Mouse (Mus musculus): ENCODE results near the gene Mdk.
A peak's percentile ranks its signal among the peaks of the same experiment; 100 is the strongest.

Mdk gene

DNA sequence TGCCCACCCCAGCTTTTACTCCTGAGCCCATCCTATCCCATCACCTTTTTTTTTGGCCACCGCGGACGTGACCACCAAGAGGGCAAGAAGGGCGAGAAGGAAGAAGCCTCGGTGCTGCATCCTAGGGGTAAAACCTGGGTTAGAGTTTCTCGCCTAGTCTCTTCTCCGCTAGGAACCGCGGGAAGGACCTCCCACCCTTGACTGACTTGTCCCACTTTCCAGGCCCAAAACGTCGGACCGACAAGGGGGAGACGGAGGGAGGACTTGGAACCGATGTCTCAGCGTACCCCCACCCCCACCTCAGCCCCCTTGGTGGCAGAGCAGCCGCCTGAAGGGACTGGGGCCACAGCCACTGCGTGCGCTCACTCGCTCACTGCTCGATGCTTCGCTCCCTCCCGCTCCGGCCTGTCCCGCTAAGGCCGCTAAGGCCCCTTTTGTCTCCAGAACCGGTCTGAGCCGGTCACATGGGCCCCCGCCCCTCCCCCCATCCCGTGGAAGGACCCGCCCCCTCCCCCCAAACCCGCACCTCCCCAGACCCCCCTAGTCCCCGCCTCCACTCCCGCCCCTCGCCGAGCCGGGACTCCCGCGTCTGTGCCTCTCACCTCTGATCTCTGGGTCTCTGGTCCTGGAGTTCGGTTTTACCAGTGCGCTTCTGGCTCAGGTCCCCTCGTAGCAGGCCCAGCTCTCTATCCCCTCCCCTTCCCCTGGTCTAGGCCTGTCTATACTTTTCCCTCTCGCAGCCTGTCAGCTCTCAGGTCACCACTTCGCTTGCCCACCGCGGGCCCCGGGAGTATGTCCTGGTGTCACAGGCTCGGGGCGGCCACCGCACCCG is 553 bp downstream of the Mdk start:
- DNase-seq, result no peak

DNA sequence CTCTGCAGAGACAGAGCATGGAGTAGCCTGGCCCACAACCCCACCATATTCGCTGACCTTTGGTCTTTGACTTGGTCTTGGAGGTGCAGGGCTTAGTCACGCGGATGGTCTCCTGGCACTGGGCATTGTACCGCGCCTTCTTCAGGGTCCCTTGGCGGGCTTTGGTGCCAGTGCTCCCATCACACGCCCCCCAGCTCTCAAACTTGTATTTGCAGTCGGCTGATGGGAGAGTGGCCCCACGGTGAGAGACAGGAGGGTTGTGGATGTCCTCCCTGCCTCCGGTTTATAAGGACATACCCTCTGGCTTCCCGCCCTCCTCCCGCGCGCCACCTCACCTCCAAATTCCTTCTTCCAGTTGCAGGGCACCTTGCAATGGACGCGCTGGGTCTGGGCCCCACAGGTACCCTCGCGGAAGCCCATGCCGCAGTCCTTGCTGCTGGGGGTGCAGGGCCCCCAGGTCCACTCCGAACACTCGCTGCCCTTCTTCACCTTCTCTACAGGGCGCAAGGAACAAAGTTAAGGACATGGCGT is 1.3 kb downstream of the Mdk start:
- DNase-seq, result no peak

DNA sequence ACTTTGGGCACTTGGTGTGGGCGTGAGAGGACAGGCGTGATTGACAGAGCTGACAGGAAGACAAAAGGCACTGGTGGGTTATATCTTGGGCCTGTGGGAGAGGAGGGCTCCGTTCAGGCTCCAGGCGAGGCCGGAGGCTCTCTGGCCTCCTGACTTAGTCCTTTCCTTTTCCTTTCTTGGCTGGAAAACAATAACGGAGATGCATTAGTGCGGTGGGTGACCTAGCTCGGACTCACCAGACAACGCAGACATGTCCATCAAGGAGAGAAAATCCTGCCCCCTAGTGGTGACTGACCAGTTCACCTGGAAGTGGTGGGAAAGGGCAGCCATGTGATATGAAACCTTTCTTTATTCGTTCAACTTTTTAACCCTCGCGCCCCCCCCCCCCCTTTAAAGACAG is 2.2 kb downstream of the Mdk start:
- peak; percentile 62 for DNase-seq

DNA sequence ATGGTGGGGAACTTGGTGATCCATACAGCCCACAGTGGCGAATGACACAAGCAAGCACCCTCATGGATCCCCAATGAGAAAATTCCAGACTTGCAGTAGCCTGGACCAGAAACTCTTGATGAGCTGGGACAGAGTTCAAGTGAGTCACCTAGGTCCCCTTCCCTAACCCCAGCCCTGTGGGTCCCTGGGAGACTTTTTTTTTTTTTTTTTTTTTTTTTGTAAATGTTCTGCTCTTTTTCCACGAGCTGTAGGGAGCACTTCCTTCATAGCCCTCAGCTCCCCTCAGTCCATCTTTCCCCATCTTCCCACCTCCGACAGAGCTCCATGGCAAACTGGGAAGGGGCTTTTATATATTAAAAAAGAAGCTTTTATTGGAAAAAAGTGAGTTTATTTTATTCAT is 2.6 kb downstream of the Mdk start:
- DNase-seq, result no peak

DNA sequence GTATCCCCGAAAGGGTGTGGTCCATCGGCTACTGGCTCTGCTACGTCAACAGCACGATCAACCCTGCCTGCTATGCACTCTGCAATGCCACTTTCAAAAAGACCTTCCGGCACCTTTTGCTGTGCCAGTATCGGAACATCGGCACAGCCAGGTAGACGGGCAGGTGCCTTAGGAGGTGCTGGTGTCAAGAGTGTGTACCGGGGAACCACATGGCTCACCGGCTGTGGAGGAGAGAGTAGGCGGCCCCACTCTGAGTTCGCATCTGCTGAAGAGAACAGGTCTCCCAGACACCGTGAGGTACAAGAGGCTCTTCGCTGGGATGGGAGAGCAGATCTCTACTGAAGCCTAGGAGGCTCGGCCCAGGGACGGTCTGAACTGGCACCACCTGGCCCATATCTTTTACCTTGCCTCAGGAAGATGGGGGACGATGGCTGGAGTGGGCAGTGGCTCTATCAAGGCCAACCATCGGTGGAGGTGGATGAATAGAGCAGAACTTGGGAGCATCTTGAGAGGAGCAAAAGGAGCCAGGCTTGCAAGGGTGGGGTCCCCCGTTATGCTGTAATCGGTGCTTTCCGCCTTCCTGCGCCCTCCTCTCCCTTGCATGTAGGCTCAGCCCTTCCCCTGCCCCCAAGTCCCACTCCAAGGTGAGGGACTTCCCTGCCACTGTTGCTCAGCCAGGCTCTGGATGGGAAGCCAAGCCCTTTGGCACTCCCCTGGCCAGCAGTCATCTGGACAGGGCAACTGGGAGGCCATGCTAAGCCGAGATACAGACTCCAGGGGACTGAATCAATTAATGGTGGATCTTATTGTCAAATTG is 3.4 kb downstream of the Mdk start:
- DNase-seq, result no peak

- DNase-seq, result peak; percentile 87 to 88
Measured at GRCm38 (mm10) chr2:91927826-91928533, 4.1 kb downstream of the Mdk start.

DNA sequence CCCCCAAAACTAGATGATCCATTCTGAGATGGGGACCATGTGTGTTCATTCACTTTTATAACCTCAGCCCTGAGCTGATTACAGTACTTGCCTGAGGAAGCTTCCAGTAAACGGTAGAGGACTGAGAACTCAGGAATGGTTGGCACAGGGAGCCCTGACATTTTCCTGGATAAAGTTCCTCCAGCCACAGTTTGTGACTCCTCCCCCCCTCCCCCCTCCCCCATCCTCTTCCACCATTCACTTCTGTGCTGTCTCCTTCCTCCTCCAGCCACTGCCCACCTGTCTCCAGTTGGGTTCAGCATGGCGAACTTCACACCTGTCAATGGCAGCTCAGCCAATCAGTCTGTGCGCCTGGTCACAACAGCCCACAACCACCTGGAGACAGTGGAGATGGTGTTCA is 5.1 kb downstream of the Mdk start, which contains the start of gene Chrm4:
Chrm4 (plus strand) TSS at position 301 of the 400 bp plus-strand sequence.
- no peak for DNase-seq

- no peak for DNase-seq
Measured at GRCm38 (mm10) chr2:91925442-91925841, 6.7 kb downstream of the Mdk start.

- DNase-seq, result no peak
Measured at GRCm38 (mm10) chr2:91924726-91925125, 7.4 kb downstream of the Mdk start.

DNA sequence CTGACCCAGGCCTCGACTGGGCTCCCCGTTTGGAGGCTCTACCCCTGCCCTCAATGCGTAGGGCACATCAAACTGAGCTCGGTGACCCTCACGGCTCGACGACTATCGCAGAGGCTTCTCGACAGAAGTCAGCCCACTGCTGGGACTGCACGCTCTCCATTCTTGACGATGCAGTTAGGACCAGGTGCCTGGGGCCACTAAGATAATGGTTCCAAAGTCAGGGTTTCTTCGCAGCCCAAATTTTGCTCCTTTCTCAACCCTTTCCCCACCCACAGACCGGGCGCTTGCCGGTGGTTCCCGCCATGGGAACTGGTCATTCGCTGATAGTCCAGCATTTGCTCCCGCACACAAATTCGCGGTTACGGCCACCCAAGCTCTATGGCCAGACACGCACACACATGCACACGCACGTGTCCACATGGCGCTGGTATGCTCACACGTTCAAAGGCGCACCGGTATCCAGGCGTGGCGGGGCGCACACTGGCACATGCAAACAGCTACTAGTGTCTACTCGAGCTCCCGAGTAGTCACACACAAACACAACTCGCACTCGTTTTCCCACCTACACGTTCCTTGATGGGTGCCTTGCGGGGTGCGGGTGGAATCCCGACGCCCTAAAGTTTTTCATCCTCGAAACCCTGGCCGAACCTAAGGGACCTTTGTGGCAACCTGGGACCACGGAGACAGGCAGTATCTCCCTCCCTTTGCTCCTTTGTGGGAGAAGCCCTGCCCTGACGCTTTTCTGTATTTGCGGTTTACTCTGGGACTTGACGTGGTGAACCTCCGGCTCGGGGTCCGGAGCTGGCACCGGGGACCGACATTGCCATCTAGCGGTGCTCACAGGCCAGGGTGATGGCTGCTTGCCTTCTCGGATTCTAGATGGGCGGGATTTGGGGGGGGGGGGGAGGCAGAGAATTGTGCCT is 8.4 kb downstream of the Mdk start:
- DNase-seq, result peak; percentile 73

DNA sequence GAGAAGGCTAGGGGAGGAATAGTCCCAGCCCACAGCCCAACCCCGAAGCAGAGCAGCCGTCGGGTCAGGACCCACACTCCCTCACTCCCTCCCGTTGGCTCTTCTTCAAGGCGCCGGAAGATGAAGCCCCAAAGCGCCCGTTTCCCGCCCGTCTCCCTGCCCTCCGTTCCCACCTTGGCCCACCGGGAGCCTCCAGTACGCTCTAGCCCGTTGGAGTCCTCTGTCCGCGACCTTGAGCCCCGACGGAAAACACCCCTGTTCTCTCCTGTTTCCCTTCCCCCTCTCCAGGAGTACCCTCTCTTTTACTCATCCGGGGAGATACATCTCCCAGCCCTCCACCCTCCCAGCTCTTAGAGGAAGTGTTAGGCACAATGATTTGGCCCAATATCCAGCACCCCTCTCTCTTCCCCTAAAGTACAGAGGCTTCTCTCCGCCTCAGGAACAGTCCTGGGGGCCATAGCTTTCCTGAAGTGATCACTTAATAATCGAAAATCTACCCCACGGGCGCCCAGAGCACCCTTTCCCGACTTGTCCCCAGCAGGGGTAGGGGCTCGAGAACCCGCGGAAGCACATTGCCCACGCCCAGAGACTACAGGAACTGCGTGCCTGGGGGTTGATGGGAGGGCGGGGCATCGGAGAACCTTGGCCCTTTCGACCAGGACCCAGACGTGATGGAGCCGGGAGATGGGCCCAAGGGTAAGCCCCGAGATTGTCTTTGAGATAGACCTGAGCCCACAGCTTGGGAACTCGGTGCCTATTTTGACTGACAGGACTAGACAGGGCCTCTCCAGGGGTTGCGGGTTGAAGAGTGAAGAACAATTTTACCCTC is 9.3 kb downstream of the Mdk start:
- peak in 1 of 2 experiments; percentile 27 for DNase-seq

DNA sequence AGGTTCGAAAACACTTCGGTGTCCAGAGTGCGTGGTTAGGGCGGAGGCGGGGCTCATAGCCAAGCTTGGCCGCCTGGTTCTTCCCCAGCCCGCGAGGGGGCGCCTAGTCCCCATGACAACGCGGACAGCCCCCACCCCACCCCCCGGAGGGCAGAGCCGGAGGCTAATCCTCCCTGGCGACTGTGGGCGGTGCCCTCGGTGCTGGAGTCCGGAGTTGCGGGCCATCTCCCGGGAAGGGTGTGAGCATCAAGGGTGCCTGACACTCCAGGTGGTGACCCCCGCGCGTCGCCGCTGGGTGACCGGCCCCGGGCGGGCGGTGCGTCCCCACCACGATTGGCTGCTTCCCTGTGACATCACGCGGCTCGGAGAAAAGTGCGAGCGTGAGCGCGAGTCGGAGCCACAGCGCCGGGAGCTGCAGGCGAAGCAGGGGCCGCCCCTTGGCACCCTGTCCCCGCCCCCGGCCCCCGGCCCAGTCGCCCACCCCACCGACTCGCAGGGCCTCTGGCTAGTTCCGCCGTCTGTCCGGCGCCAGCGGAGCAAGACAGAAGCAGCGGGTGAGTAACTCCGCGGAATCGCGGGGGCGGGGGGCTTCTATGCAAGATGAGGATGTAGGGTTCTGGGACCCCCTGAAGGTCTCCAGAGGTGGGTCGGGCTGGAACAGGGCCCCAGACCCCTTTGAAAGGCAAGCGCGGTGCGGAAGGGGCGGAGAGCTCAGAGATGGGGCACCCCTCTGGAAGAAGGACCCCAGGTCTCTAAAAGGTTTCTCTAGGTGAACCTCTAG is 10.1 kb downstream of the Mdk start:
- peak; percentile 67 for DNase-seq

GRCm38 (mm10) chr2:91921181-91921789 is 10.8 kb downstream of the Mdk start:
- peak; percentile 71 to 73 for DNase-seq

DNA sequence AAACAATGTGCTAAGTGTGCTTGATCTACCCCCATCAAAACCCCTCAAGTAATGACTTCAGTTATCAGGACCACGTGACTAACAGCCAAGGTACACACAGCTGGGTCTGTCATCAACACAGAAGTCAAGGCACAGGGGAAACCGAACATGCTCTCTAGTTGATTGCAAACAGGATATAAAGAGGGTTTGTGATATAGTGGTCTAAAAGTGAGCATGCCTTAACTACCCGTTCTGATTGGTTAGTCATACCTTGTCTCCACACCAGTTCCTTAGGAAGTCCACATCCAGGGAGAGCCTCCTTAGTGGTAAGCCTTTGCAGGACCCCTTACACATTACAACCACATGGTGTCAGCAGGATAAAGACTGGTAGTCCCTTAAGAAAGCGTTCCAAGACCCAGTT is 12.0 kb downstream of the Mdk start:
- DNase-seq, result no peak

DNA sequence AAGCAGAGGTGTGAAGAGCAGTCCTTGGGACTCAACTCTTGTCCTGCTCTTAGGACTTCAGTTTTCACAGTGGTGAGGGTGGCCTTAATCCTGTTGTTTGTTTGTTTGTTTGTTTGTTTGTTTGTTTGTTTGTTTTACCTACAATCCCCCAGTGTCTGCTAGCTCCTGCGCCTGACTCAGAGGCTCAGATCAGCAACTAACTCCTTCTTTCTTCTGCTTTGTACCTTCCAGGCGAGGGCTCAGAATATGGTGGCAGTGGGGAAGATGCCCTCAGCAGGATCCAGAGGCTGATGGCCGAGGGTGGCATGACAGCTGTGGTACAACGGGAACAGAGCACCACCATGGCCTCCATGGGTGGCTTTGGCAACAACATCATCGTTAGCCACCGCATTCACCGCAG is 15.0 kb downstream of the Mdk start:
- no peak for DNase-seq

DNA sequence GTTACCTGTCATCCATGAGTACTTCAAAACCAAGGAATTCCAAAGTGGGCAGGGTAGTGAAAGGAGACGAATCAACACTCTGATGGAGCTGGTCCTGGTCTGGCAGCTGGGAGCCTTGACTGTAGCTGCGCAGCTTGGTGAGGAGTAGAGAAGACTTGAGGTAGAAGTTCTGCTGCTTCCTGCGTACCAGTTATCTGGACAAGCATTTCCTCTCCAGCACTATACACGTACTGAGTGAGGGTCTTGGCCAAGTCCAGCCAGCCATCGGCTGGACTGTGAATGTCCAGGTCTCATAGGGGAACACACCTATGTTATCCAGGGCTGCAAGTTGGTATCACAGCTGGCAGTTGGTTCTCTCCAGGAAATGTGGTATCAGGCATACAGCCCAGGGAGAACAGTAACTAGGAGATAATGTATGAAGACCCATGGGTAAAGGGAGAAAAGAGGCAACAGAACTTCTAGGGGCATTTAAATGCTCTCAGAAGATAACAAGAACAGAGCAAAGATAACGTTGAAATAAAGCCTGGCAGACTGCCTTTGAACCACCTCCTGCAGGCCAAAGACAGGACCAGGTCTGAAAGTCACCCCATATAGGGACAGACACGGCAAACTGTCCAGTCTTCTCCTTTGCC is 15.6 kb downstream of the Mdk start:
- no peak for DNase-seq

- DNase-seq, result no peak
Measured at GRCm38 (mm10) chr2:91913328-91914110, 18.6 kb downstream of the Mdk start.

DNA sequence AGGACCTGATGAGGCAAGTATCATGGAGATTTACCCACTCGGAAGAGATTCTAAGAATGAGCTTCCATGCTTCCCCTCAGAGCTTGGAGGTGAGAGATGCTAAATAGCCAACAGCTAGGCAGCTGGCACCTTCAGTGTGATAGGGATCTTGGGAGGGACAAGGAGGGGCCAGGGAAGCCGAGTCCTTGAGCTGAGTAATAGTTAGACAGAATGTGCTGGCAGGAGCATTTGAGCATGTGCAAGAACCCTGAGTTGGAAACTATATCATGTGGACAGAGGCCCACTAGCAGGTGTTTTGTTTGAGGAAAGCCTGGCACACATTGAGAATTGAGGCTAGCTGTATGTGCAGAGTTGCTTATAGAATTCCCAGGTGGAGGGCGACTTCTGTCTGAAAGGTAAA is 19.5 kb downstream of the Mdk start:
- DNase-seq, result no peak
